Mouse (Mus musculus) intestine, embryonic 15.5 days (tissue): ENCODE results near the gene Fank1. TPM values are rescaled to one million over a fixed set of nuclear protein-coding genes. Genes with fewer than 3 reads are reported as not detected.

Experiments used
- ATAC-seq: fragments of 200-750 bp; cut with Nextera tagmentation; 2 replicates; pipeline ENCODE4 v1.8.0; 2017; ENCODE audit warnings: moderate TSS enrichment, moderate library complexity
- H3K27ac ChIP-seq: fragments of 300-500 bp; sonication (generic); 2 replicates; pipeline ENCODE4 v1.5.1; 2015; ENCODE audit warnings: mild to moderate bottlenecking, inconsistent platforms
- H3K27me3 ChIP-seq: fragments of 300-500 bp; sonication (generic); replicated peaks from 2 replicates; pipeline ENCODE4 v1.6.1; 2015; ENCODE audit warnings: inconsistent platforms
- H3K36me3 ChIP-seq: fragments of 300-500 bp; sonication (generic); 2 replicates; pipeline ENCODE4 v1.6.1; 2015; ENCODE audit warnings: inconsistent platforms
- H3K4me1 ChIP-seq: fragments of 300-500 bp; sonication (generic); replicated peaks from 2 replicates; pipeline ENCODE4 v1.6.1; 2015; ENCODE audit warnings: inconsistent platforms
- H3K4me2 ChIP-seq: fragments of 300-500 bp; sonication (generic); replicated peaks from 2 replicates; pipeline ENCODE4 v1.6.1; 2015; ENCODE audit warnings: mild to moderate bottlenecking, inconsistent platforms
- H3K4me3 ChIP-seq: fragments of 300-500 bp; sonication (generic); replicated peaks from 2 replicates; pipeline ENCODE4 v1.5.1; 2015; ENCODE audit warnings: inconsistent platforms
- H3K9ac ChIP-seq: fragments of 300-500 bp; sonication (generic); 2 replicates; pipeline ENCODE4 v1.6.1; 2015; ENCODE audit warnings: inconsistent platforms
- H3K9me3 ChIP-seq: fragments of 300-500 bp; sonication (generic); 2 replicates; pipeline ENCODE4 v1.6.1; 2016; ENCODE audit warnings: inconsistent platforms
- WGBS: fragments of 180-500 bp; shearing (Covaris S2); methylation state at CpG from one replicate; pipeline ENCODE4 v1.1.7; 2015; 5-methylcytosine and 5-hydroxymethylcytosine counted together
- polyA plus RNA-seq: library from polyadenylated mRNA; unstranded; fragments of >200 nt; fragmentation: Nextera tagmentation; extraction: Ambion mirVana; gene quantifications from 2 replicates; pipeline ENCODE4 v1.2.1, GENCODE M21; 2015

The Fank1 gene
- polyA plus RNA-seq, 1 experiment from 2014 or later, result 1.1 TPM

- no peak overlapping the region for H3K9ac ChIP-seq
- WGBS, result 69% methylated on average over 5 of the region's 5 CpGs
- no peak overlapping the region for H3K4me3 ChIP-seq
- no peaks in the 10 kb centered on the region for H3K36me3 ChIP-seq
- H3K4me1 ChIP-seq, result 0 out of 2 replicates have a peak, but pooled peaks cover under 1% of the 10 kb centered on the region
- ATAC-seq, result no peak
- H3K27me3 ChIP-seq, result no peaks in the 10 kb centered on the region
- H3K9me3 ChIP-seq, result no peaks in the 10 kb centered on the region
- H3K4me2 ChIP-seq, result no peak overlapping the region
- H3K27ac ChIP-seq, result no peak overlapping the region
These were observed 23.3 kb downstream of the Fank1 start for GRCm38 (mm10) chr7:133799928-133800327.

DNA sequence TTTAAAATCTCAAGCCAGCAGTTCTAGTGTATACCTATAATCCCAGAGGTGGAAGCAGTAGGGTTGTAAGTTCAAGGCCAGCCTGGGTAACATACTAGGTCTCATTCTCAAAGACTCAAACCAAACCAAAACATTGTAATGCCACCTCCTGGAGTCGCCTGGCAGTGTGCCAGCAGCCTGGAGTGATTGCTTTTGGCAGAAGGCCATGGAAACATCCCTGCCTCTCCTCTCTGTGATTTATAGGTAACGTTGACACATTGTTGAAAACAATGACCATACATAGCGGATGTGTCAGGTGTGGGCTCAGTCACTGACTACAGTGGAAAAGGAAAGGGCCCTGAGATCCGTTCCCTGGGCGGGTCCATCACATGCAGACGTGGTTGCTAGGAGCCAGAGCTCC is 25.2 kb downstream of the Fank1 start:
- Histone ChIP-seq H3K4me1 (no peaks in the 10 kb centered on the region), H3K4me3 (no peak overlapping the region), H3K9ac (no peak overlapping the region), H3K4me2 (no peak overlapping the region), H3K27ac (no peak overlapping the region), H3K27me3 (no peaks in the 10 kb centered on the region), H3K36me3 (no peaks in the 10 kb centered on the region), H3K9me3 (no peaks in the 10 kb centered on the region)
- 24% methylated on average over 6 of the region's 6 CpGs for WGBS
- peak; percentile 47; the same call in 1 of the 2 replicates for ATAC-seq

DNA sequence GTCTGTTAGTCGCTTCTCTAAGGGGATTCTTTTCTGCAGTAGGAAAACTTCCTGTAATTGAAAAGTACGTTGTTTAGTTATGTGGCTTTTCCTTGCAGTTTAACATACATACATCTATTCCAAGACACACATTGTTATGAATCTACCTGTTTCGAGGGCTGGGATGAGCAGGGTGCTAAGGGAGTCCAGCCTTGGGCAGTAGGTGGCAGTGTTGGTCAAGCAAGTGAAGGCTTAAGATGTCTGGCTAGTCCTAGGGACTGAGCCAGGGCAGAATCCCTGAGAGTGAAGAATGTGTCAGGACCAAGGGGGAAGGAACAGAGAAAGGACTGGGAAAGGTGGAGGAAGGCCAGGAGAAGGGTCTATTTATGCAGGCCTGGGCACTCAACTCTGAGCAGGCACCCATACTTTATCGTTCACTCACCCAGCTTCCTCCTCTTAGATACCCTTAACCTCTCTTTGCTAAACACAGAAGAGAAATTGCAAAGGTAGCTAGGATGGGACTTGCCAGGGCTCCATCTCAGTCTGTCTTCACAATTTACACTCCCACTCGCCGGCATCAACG is 29.0 kb downstream of the Fank1 start:
- ATAC-seq, result peak; percentile 77; the same call in 1 of the 2 replicates
- Histone ChIP-seq H3K36me3 (no peaks in the 10 kb centered on the region), H3K27ac (no peak overlapping the region), H3K9ac (no peak overlapping the region), H3K4me3 (no peak overlapping the region), H3K4me2 (no peak overlapping the region), H3K9me3 (no peaks in the 10 kb centered on the region), H3K4me1 (no peaks in the 10 kb centered on the region), H3K27me3 (no peaks in the 10 kb centered on the region)
- WGBS, result 39% methylated on average over 7 of the region's 7 CpGs

- Histone ChIP-seq H3K4me3 (no peak overlapping the region), H3K4me1 (no peaks in the 10 kb centered on the region), H3K9ac (no peak overlapping the region), H3K36me3 (no peaks in the 10 kb centered on the region), H3K4me2 (no peak overlapping the region), H3K27me3 (no peaks in the 10 kb centered on the region), H3K9me3 (no peaks in the 10 kb centered on the region), H3K27ac (no peak overlapping the region)
- 67% methylated on average over 7 of the region's 7 CpGs for WGBS
- ATAC-seq, result no peak
These were observed 36.3 kb downstream of the Fank1 start for GRCm38 (mm10) chr7:133812927-133813326.

GRCm38 (mm10) chr7:133813331-133813730 is 36.7 kb downstream of the Fank1 start:
- H3K9ac ChIP-seq, result no peak overlapping the region
- no peak for ATAC-seq

GRCm38 (mm10) chr7:133823751-133824150 is 47.1 kb downstream of the Fank1 start:
- H3K9me3 ChIP-seq, result no peaks in the 10 kb centered on the region
- H3K27me3 ChIP-seq, result no peaks in the 10 kb centered on the region
- H3K4me3 ChIP-seq, result no peak overlapping the region
- no peaks in the 10 kb centered on the region for H3K36me3 ChIP-seq
- no peak for ATAC-seq
- no peak overlapping the region for H3K27ac ChIP-seq
- 87% methylated on average over 6 of the region's 6 CpGs for WGBS
- no peak overlapping the region for H3K4me2 ChIP-seq
- no peaks in the 10 kb centered on the region for H3K4me1 ChIP-seq
- H3K9ac ChIP-seq, result no peak overlapping the region

More at GRCm38 (mm10) chr7:133813331-133813730, 36.7 kb downstream of the Fank1 start:
- WGBS, result 70% methylated on average over 4 of the region's 4 CpGs
- H3K27ac ChIP-seq, result no peak overlapping the region
- H3K9me3 ChIP-seq, result no peaks in the 10 kb centered on the region
- no peak overlapping the region for H3K4me3 ChIP-seq
- H3K4me1 ChIP-seq, result no peaks in the 10 kb centered on the region
- no peaks in the 10 kb centered on the region for H3K36me3 ChIP-seq
- H3K27me3 ChIP-seq, result no peaks in the 10 kb centered on the region
- no peak overlapping the region for H3K4me2 ChIP-seq

DNA sequence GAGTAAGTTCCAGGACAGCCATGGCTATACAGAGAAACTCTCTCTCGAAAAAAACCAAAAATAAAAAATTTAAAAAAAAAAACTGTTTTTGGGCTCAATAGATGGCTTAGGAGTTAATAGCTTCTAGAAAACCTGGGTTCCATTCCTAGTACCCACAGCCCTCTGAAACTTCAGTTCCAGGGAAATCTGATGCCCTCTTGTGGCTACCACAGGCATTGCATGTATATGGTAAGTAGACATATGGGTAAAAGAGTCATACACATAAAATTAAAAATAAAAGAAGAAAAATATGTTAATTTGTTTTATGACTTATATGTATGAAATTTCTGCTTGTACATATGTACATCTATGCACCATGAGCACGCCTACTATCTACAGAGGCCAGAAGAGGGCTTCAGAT is 47.9 kb downstream of the Fank1 start:
- 99% methylated on average over 2 of the region's 2 CpGs for WGBS
- H3K4me1 ChIP-seq, result no peaks in the 10 kb centered on the region
- H3K36me3 ChIP-seq, result no peaks in the 10 kb centered on the region
- no peak overlapping the region for H3K27ac ChIP-seq
- no peak overlapping the region for H3K4me3 ChIP-seq
- H3K27me3 ChIP-seq, result no peaks in the 10 kb centered on the region
- no peak overlapping the region for H3K4me2 ChIP-seq
- no peaks in the 10 kb centered on the region for H3K9me3 ChIP-seq
- H3K9ac ChIP-seq, result no peak overlapping the region
- no peak for ATAC-seq

DNA sequence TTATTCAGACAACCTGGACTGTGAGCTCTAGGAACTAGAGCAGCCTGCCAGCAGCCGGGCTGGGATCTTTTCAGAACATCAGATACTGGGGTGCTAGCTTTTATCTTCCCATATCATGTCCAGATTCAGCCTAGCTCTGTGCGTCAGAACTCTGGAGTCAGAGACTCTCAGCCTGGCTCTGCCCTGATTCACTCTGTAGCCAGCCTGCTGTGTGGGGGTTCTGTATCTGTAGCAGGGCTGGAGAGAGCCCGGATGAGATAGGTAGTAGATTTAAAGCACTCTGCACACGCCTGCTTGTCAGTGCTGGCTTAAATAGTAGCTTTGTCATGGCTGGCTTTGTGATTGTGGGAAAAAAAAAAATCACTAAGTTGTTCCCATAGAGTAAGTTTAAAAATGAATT is 51.9 kb downstream of the Fank1 start:
- H3K4me3 ChIP-seq, result no peak overlapping the region
- no peak for ATAC-seq

DNA sequence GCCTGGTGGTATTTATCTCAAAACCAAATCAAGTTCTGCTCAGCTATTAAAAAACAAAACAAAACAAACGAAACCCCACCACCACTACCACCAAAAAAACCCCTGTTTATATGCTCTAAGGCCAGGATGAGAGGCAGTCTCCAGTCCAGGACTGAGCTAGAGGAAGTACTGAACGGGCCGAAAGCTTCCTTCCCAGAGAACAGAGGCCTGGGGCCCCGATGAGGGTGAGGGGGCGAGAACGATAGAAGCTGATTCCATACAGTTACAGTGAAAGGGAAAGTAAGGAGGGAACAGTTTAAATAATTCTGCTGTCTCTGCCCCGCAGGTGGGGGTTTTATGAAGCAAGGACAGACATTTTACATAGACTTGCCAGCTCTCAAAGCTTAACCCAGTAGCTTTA is 52.9 kb downstream of the Fank1 start:
- Histone ChIP-seq H3K4me2 (no peak overlapping the region), H3K27me3 (no peaks in the 10 kb centered on the region), H3K36me3 (no peaks in the 10 kb centered on the region), H3K4me3 (no peak overlapping the region), H3K4me1 (no peaks in the 10 kb centered on the region), H3K9me3 (no peaks in the 10 kb centered on the region), H3K27ac (no peak overlapping the region), H3K9ac (no peak overlapping the region)
- ATAC-seq, result no peak
- WGBS, result 37% methylated on average over 7 of the region's 7 CpGs

More for the DNA sequence above, 51.9 kb downstream of the Fank1 start:
- Histone ChIP-seq H3K9ac (no peak overlapping the region), H3K27ac (no peak overlapping the region), H3K4me2 (no peak overlapping the region), H3K4me1 (no peaks in the 10 kb centered on the region), H3K27me3 (no peaks in the 10 kb centered on the region), H3K36me3 (no peaks in the 10 kb centered on the region), H3K9me3 (no peaks in the 10 kb centered on the region)
- 43% methylated on average over 4 of the region's 4 CpGs for WGBS

GRCm38 (mm10) chr7:133839546-133839945 is 62.9 kb downstream of the Fank1 start:
- Histone ChIP-seq H3K27me3 (no peaks in the 10 kb centered on the region), H3K27ac (no peak overlapping the region), H3K4me2 (no peak overlapping the region), H3K36me3 (no peaks in the 10 kb centered on the region), H3K9ac (no peak overlapping the region), H3K4me3 (no peak overlapping the region), H3K4me1 (no peaks in the 10 kb centered on the region), H3K9me3 (no peaks in the 10 kb centered on the region)
- 69% methylated on average over 4 of the region's 4 CpGs for WGBS
- no peak for ATAC-seq

GRCm38 (mm10) chr7:133842079-133842478 is 65.4 kb downstream of the Fank1 start:
- no peak for ATAC-seq
- Histone ChIP-seq H3K27ac (no peak overlapping the region), H3K9ac (no peak overlapping the region), H3K27me3 (no peaks in the 10 kb centered on the region), H3K4me2 (no peak overlapping the region), H3K4me3 (no peak overlapping the region), H3K36me3 (no peaks in the 10 kb centered on the region), H3K9me3 (no peaks in the 10 kb centered on the region), H3K4me1 (no peaks in the 10 kb centered on the region)
- 50% methylated on average over 6 of the region's 6 CpGs for WGBS

GRCm38 (mm10) chr7:133847175-133847574 is 70.5 kb downstream of the Fank1 start:
- Histone ChIP-seq H3K4me3 (no peak overlapping the region), H3K36me3 (no peaks in the 10 kb centered on the region), H3K9me3 (no peaks in the 10 kb centered on the region), H3K4me1 (no peaks in the 10 kb centered on the region), H3K27ac (no peak overlapping the region), H3K27me3 (no peaks in the 10 kb centered on the region), H3K9ac (no peak overlapping the region), H3K4me2 (no peak overlapping the region)
- 11% methylated on average over 1 of the region's 1 CpGs for WGBS
- ATAC-seq, result peak; percentile 62

- H3K36me3 ChIP-seq, result no peaks in the 10 kb centered on the region
- no peak for ATAC-seq
- H3K27me3 ChIP-seq, result no peaks in the 10 kb centered on the region
- H3K4me1 ChIP-seq, result no peaks in the 10 kb centered on the region
- WGBS, result 75% methylated on average over 2 of the region's 2 CpGs
- no peak overlapping the region for H3K4me2 ChIP-seq
- no peak overlapping the region for H3K27ac ChIP-seq
- H3K4me3 ChIP-seq, result no peak overlapping the region
- H3K9ac ChIP-seq, result no peak overlapping the region
- no peaks in the 10 kb centered on the region for H3K9me3 ChIP-seq
These were observed 71.5 kb downstream of the Fank1 start for GRCm38 (mm10) chr7:133848180-133848579.
